Mouse (Mus musculus): Measurements from ENCODE around the gene Homer2.

GRCm38 (mm10) chr7:81575606-81576005 is 131.7 kb downstream of the Homer2 start:
- TF ChIP-seq CTCF (IDR thresholded peaks at IDR 0.05; ENCODE audit: control insufficient read depth, insufficient read depth, insufficient read length) (no peak), FOSL1 (IDR thresholded peaks at IDR 0.05; ENCODE audit: insufficient read depth, low read length, poor library complexity, severe bottlenecking) (no peak), MYOG (IDR thresholded peaks at IDR 0.05; ENCODE audit: control insufficient read depth, extremely low read depth, insufficient read length) (no peak), USF1 (IDR thresholded peaks at IDR 0.05; ENCODE audit: low read depth) (no peak), MAX (IDR thresholded peaks at IDR 0.05) (no peak), MYOD1 (IDR thresholded peaks at IDR 0.05; ENCODE audit: control insufficient read depth, insufficient read length, low read depth) (no peak)
